Mouse (Mus musculus) midbrain, postnatal 0 days (tissue): ENCODE results near the gene Cox4i1. TPM values are rescaled to one million over a fixed set of nuclear protein-coding genes. Genes with fewer than 3 reads are reported as not detected.

Experiments
- ATAC-seq: fragments of 200-750 bp; cut with Nextera tagmentation; 2 replicates; pipeline ENCODE4 v1.8.0; 2017; ENCODE audit warnings: moderate number of reproducible peaks, mild to moderate bottlenecking, moderate TSS enrichment, moderate library complexity; ENCODE audit not compliant: low FRiP score
- DNase-seq: peaks from one replicate; pipeline ENCODE4 v3.0.0-alpha.2; 2015; ENCODE audit warnings: low spot score
- H3K27ac ChIP-seq: fragments of 300-500 bp; sonication (generic); 2 replicates; pipeline ENCODE4 v1.5.1; 2014; ENCODE audit warnings: low read depth, mild to moderate bottlenecking, low read length, mixed read lengths
- H3K27me3 ChIP-seq: fragments of 300-500 bp; sonication (generic); 2 replicates; pipeline ENCODE4 v1.6.1; 2014; ENCODE audit warnings: low read length, control low read depth, mixed read lengths; ENCODE audit not compliant: insufficient read depth
- H3K36me3 ChIP-seq: fragments of 300-500 bp; sonication (generic); 2 replicates; pipeline ENCODE4 v1.6.1; 2014; ENCODE audit warnings: low read length, control low read depth, mixed read lengths; ENCODE audit not compliant: insufficient read depth
- H3K4me1 ChIP-seq: fragments of 300-500 bp; sonication (generic); 2 replicates; pipeline ENCODE4 v1.6.1; 2014; ENCODE audit warnings: mild to moderate bottlenecking, control low read depth, antibody characterized with exemption, low read length, mixed read lengths; ENCODE audit not compliant: insufficient read depth
- H3K4me2 ChIP-seq: fragments of 300-500 bp; sonication (generic); 2 replicates; pipeline ENCODE4 v1.6.1; 2014; ENCODE audit warnings: low read depth, mild to moderate bottlenecking, low read length, mixed read lengths; ENCODE audit not compliant: poor library complexity, severe bottlenecking
- H3K4me3 ChIP-seq: fragments of 300-500 bp; sonication (generic); 2 replicates; pipeline ENCODE4 v1.5.1; 2014; ENCODE audit warnings: low read depth, mild to moderate bottlenecking, low read length, moderate library complexity
- H3K9ac ChIP-seq: fragments of 300-500 bp; sonication (generic); replicated peaks from 2 replicates; pipeline ENCODE4 v1.6.1; 2014; ENCODE audit warnings: mild to moderate bottlenecking, low read length, moderate library complexity, mixed read lengths; ENCODE audit not compliant: poor library complexity, severe bottlenecking
- H3K9me3 ChIP-seq: fragments of 300-500 bp; sonication (generic); 2 replicates; pipeline ENCODE4 v1.6.1; 2016; ENCODE audit warnings: low read length, control low read depth
- CTCF ChIP-seq: IDR thresholded peaks from 2 replicates; pipeline ENCODE4 v1.5.1; 2016; ENCODE audit warnings: antibody characterized with exemption, mild to moderate bottlenecking
- WGBS: fragments of 180-500 bp; shearing (Covaris S2); extraction: QIAGEN DNeasy Blood & Tissue Kit; methylation state at CpG from one replicate; pipeline ENCODE4 v1.1.7; 2014; 5-methylcytosine and 5-hydroxymethylcytosine counted together
- polyA plus RNA-seq: library from polyadenylated mRNA; unstranded; fragments of >200 nt; fragmentation: Nextera tagmentation; extraction: Ambion mirVana; gene quantifications from 2 replicates; pipeline ENCODE4 v1.2.1, GENCODE M21; 2015
- total RNA-seq: library from RNA; depleted of rRNA; stranded (reverse); fragments of >200 nt; gene quantifications from 2 replicates; pipeline ENCODE4 v1.2.3, GENCODE M21; 2014

The Cox4i1 gene
- total and polyA plus RNA-seq, 2 experiments from 2014 or later: 558 to 1,374 TPM

DNA sequence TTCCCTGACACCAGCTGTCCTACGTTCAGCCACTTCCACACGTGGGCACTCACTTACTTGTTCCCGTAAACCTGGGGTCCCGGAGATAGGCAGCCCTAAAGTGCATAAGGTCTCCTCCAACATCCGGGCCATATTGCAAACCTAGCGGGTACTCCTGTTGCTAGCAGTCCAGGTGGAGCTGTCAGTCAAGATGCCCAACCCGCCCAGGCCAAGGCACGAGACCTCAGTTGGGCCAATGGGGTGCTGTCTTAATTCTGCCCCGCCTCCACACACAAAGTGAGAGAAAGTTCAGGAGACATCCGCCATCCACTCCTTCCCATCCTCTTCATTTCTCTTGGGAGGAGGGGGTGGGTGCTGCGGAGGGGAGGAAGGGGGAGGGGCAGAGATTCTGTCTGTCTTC lies 41.6 kb upstream of the Cox4i1 start:
- ATAC-seq (no peak), DNase-seq (no peak)
- Histone ChIP-seq H3K9me3 (no peaks in the 10 kb centered on the region), H3K9ac (no peak overlapping the region), H3K27ac (no peak overlapping the region), H3K36me3 (no peaks in the 10 kb centered on the region), H3K27me3 (no peaks in the 10 kb centered on the region), H3K4me2 (no peak overlapping the region), H3K4me1 (0 out of 2 replicates have a peak, but pooled peaks cover 4% of the 10 kb centered on the region), H3K4me3 (no peak overlapping the region)
- 76% methylated on average over 11 of the region's 11 CpGs for WGBS
- no peak for TF ChIP-seq CTCF

DNA sequence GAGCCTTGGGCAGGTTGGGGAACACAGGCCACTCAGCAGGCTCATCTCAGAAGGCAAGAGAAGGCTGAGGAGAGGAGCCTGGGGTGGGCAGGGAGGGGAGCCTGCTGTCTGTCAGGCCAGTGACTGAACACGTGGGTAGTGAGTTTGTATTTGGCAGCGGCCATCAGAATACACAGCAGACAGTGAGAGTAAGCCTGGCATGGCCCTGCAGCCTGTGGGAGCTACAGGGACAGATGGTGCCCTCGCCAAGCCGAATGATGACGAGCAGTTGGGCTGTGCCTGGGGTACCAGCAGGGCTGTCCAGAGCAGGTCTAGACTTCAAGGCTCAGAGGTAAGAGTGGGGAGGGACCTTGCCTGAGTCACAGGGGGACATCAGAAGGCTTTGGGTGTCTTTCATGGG lies 40.7 kb upstream of the Cox4i1 start:
- DNase-seq (peak; percentile 72), ATAC-seq (no peak)
- no peak for TF ChIP-seq CTCF
- Histone ChIP-seq H3K27me3 (no peaks in the 10 kb centered on the region), H3K27ac (no peak overlapping the region), H3K9ac (no peak overlapping the region), H3K4me2 (no peak overlapping the region), H3K4me1 (no peaks in the 10 kb centered on the region), H3K36me3 (no peaks in the 10 kb centered on the region), H3K9me3 (no peaks in the 10 kb centered on the region), H3K4me3 (no peak overlapping the region)
- WGBS: 82% methylated on average over 5 of the region's 5 CpGs

DNA sequence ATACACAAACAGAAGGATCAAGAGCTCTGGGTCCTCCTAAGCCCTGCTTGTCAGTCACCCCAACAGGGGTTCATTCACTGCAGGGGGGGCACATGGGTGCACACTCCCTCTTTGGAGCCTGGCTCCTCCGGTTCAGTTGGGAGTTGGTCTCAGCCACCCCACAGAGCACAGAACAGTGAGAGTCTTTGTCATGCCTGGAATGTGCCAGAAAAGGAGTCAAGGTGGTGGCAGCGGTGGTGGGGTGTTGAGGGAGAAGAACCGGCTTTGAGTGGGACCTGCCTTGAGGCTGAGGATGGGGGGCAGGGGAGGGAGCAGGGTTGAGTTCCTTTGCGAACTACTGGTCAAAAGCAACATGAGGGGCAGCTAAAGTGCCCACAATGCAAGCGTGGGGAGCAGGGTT lies 38.0 kb upstream of the Cox4i1 start:
- Histone ChIP-seq H3K9me3 (no peaks in the 10 kb centered on the region), H3K4me1 (0 out of 2 replicates have a peak, but pooled peaks cover 3% of the 10 kb centered on the region), H3K4me3 (no peak overlapping the region), H3K27ac (no peak overlapping the region), H3K36me3 (no peaks in the 10 kb centered on the region), H3K9ac (no peak overlapping the region), H3K4me2 (no peak overlapping the region), H3K27me3 (no peaks in the 10 kb centered on the region)
- DNase-seq (no peak), ATAC-seq (no peak)
- TF ChIP-seq CTCF: no peak
- whole genome bisulfite sequencing: 41% methylated on average over 5 of the region's 5 CpGs

DNA sequence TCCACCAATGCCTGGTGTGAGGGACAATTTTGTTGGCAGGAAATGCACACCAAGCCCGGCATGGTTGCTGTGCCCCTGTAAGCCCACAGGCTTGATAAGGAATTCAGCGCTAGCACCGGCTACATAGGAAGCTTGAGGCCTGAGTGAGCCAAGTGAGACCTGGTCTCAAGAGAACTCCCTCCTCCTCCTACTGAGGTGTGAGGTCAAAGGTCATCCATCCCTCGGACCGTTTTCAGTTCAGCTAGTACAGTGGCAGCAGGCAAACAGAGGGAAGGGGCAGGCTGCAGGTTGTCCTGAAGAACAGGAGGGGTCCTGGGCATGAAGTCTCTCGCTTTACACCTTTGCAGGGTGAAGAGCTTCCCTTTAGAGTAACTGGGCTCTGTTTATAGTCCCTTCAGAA lies 37.2 kb upstream of the Cox4i1 start:
- no peak for ATAC-seq
- Histone ChIP-seq H3K27ac (no peak overlapping the region), H3K4me1 (0 out of 2 replicates have a peak, but pooled peaks cover 3% of the 10 kb centered on the region), H3K9ac (no peak overlapping the region), H3K36me3 (no peaks in the 10 kb centered on the region), H3K9me3 (no peaks in the 10 kb centered on the region), H3K4me2 (no peak overlapping the region), H3K4me3 (no peak overlapping the region), H3K27me3 (no peaks in the 10 kb centered on the region)
- DNase-seq: no peak
- WGBS: 57% methylated on average over 6 of the region's 6 CpGs
- TF ChIP-seq CTCF: no peak

DNA sequence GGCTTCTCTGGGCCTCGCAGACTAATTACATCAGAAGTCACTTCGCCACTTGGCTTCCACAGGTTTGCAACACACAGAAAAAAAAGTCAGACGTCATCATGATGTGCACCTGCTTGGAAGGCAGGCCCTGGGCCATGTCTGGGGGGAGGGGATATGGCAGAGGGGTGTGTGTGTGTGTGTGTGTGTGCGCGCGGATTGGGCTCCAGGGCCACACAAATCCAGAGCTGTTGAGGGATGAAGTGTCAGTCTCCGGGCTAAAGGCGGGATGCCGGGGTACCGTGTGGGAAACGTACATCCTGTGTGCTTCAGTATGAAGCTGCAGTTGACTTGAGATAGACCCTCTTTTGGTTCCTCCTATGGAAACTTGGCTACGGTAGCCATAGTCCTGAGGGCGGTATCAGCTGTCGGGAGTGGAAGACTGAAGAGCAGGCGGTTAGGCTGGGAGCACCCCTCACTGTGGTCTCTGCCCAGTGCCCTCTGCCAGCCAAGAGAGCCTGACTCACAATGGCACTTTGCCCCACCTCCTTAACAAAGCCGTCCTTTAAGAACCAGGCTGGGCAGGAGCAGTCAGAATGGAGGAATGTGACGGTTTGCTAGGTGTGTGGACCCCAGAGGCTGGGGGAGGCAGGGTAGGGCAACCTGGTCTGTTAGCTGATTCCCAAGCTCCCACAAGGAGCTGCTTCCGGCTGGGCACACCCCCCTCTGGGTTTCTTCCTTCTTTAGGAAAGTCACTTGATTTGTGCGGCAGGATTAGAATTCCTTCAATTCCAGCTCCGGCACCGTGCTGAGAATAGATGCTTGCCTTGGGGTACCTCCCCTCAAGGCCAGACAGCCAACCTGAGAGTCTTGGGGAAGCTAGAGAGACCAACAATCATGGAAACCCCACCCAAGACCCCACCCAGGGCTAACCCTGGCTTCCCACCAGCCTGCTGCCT lies 36.3 kb upstream of the Cox4i1 start:
- Histone ChIP-seq H3K27ac (no peak overlapping the region), H3K4me1 (0 out of 2 replicates have a peak, but pooled peaks cover 3% of the 10 kb centered on the region), H3K27me3 (no peaks in the 10 kb centered on the region), H3K4me3 (no peak overlapping the region), H3K9me3 (no peaks in the 10 kb centered on the region), H3K4me2 (no peak overlapping the region), H3K9ac (no peak overlapping the region), H3K36me3 (no peaks in the 10 kb centered on the region)
- TF ChIP-seq CTCF: no peak
- ATAC-seq: no peak
- WGBS: 77% methylated on average over 21 of the region's 21 CpGs
- peak; percentile 30 for DNase-seq

DNA sequence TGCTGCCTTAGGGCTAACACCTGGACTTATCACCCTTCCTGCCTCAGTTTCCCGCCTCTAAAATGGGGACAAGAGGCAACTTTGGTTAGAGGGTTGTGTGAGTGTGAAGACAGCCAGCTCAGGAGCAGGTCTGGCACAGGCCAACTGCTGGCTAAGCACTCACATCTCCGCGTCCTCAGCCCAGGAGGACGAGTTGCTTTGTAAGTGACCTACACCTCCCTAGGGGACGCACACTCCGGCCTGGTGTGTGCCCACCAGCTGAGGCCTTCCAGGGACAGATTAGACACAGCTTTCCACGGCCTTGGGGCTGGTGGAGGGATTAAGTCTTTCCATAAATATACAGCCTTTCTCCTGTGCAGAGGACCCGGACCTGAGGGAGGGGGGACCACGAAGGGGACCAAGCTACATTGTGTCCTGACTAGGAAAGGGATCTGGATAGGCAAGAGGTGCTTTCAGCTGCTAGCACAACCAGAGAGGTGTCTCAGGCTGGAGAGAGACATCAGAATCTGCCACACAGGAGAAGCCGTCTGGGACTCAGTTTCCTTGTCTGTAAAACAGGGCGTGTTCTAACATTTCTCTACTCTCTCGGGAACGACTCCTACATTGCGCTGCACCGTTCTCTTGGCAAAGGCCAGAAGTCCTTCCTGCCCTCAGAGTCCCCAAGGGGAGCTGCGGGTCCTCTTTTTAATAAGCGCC lies 34.9 kb upstream of the Cox4i1 start:
- no peak for DNase-seq
- Histone ChIP-seq H3K9ac (peak overlapping the region; percentile 85), H3K4me1 (0 out of 2 replicates have a peak, but pooled peaks cover 3% of the 10 kb centered on the region), H3K4me3 (peak overlapping the region; percentile 71), H3K9me3 (no peaks in the 10 kb centered on the region), H3K36me3 (no peaks in the 10 kb centered on the region), H3K27ac (no peak overlapping the region), H3K27me3 (no peaks in the 10 kb centered on the region), H3K4me2 (peak overlapping the region; percentile 96)
- no peak for TF ChIP-seq CTCF
- 17% methylated on average over 17 of the region's 17 CpGs for WGBS
- no peak for ATAC-seq
